Mouse (Mus musculus) bone marrow, adult 2 months (tissue): ENCODE results near the gene Hdac11.

Experiments used
- CTCF ChIP-seq: fragments of 200-500 bp; IDR thresholded peaks from 2 replicates; pipeline ENCODE4 v1.5.1; 2011; ENCODE audit warnings: low read length, control low read depth; ENCODE audit not compliant: control insufficient read depth, insufficient read depth
- POLR2A ChIP-seq: fragments of 200-500 bp; IDR thresholded peaks from 2 replicates; pipeline ENCODE4 v1.6.1; 2011; ENCODE audit warnings: low read depth, mild to moderate bottlenecking, control low read depth, low read length, borderline replicate concordance; ENCODE audit not compliant: control insufficient read depth

DNA sequence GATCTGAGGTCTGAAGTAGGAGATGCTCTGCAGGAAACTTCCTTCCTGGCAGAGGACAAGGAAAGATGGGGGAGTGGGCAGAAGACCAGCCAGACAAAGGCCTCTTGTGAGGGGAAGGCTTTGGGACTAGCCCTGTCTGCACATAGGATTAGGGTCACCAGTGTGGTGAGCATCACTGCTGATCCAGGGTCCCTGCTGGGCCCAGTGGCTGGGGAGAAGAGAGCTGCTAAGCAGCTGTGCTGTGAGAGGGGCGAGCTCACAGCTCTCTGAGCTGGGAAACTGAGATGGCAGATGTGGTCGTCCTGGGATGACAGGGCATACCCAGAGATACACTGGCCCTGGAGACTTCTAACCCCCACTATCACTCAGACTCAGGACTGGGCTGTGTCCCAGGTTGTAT is 35.0 kb downstream of the Hdac11 start:
- TF ChIP-seq CTCF (no peak), POLR2A (no peak)
